Mouse (Mus musculus): ENCODE data around the gene Rnf207. TPM values are rescaled to one million over a fixed set of nuclear protein-coding genes. Genes with fewer than 3 reads are reported as not detected.

Rnf207 gene
- total and polyA plus RNA-seq, 2 experiments from 2014 or later = 109 to 226 TPM

GRCm38 (mm10) chr4:152262187-152262586, 56.6 kb downstream of the Rnf207 start:
- Histone ChIP-seq H3K9ac (replicated peaks; ENCODE audit: low read depth, low read length) (no peak overlapping the region), H3K27ac (ENCODE audit: low read depth) (peak overlapping the region; percentile 90), H3K4me3 (ENCODE audit: low read depth, low read length) (no peak overlapping the region), H3K4me1 (ENCODE audit: control insufficient read depth, insufficient read depth) (peaks cover 54% of the 10 kb centered on the region), H3K9me3 (replicated peaks; ENCODE audit: control insufficient read depth, low read length) (no peaks in the 10 kb centered on the region), H3K27me3 (ENCODE audit: control insufficient read depth, insufficient read depth, low read length) (no peaks in the 10 kb centered on the region), H3K36me3 (replicated peaks; ENCODE audit: control insufficient read depth, insufficient read depth, low read length) (peaks cover 6% of the 10 kb centered on the region; the same call in 1 of the 2 replicates), H3K4me2 (ENCODE audit: low read depth, low read length) (peak overlapping the region; percentile 39; the same call in 1 of the 2 replicates)
- TF ChIP-seq EP300 (IDR thresholded peaks at IDR 0.05; ENCODE audit: low read depth) = peak; percentile 47; the same call in 1 of the 2 replicates
- TF ChIP-seq CTCF (IDR thresholded peaks at IDR 0.05; ENCODE audit: low read depth) = no peak
- WGBS = 23% methylated on average over 9 of the region's 9 CpGs
- peak; percentile 90 for DNase-seq (ENCODE audit: low spot score)
- peak; percentile 77 for ATAC-seq (ENCODE audit: insufficient read depth, low read depth)

- Histone ChIP-seq H3K4me3 (ENCODE audit: low read depth, low read length) (no peak overlapping the region), H3K36me3 (replicated peaks; ENCODE audit: control insufficient read depth, insufficient read depth, low read length) (peaks cover 6% of the 10 kb centered on the region; the same call in 1 of the 2 replicates), H3K4me2 (ENCODE audit: low read depth, low read length) (no peak overlapping the region), H3K4me1 (ENCODE audit: control insufficient read depth, insufficient read depth) (peaks cover 60% of the 10 kb centered on the region), H3K9ac (replicated peaks; ENCODE audit: low read depth, low read length) (no peak overlapping the region), H3K9me3 (replicated peaks; ENCODE audit: control insufficient read depth, low read length) (no peaks in the 10 kb centered on the region), H3K27ac (ENCODE audit: low read depth) (no peak overlapping the region), H3K27me3 (ENCODE audit: control insufficient read depth, insufficient read depth, low read length) (no peaks in the 10 kb centered on the region)
- WGBS = 87% methylated on average over 8 of the region's 8 CpGs
- TF ChIP-seq CTCF (IDR thresholded peaks at IDR 0.05; ENCODE audit: low read depth) (no peak), EP300 (IDR thresholded peaks at IDR 0.05; ENCODE audit: low read depth) (no peak)
- ATAC-seq (ENCODE audit: insufficient read depth, low read depth) (no peak), DNase-seq (ENCODE audit: low spot score) (no peak)
These were observed 58.3 kb downstream of the Rnf207 start for GRCm38 (mm10) chr4:152260451-152260850.

DNA sequence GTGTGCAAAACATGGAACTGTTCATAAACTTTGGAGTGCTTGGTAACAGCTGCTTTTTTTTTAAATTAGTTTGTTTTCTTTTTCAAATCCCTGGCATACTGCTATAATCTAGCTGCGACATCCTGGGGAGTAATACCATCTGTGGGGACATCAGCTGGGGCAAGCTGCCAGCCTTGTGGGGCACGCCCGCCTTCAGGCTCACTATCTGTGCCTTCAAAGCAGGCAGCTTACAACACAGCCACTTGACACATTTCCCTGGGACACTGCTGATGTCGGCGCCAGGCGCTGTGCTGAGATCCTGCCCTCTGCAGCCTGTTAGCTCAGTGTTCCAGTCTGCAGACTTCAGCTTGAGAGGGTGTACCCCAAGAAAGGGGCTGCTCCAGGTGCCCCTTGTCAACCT, 61.7 kb downstream of the Rnf207 start:
- TF ChIP-seq EP300 (IDR thresholded peaks at IDR 0.05; ENCODE audit: low read depth) = no peak
- TF ChIP-seq CTCF (IDR thresholded peaks at IDR 0.05; ENCODE audit: low read depth) = peak; percentile 27; the same call in 1 of the 2 replicates
- H3K4me2 ChIP-seq (ENCODE audit: low read depth, low read length) = no peak overlapping the region
- peaks cover 13% of the 10 kb centered on the region; the same call in 1 of the 2 replicates for H3K36me3 ChIP-seq (replicated peaks; ENCODE audit: control insufficient read depth, insufficient read depth, low read length)
- no peaks in the 10 kb centered on the region for H3K27me3 ChIP-seq (ENCODE audit: control insufficient read depth, insufficient read depth, low read length)
- peak; percentile 67 for ATAC-seq (ENCODE audit: insufficient read depth, low read depth)
- 16% methylated on average over 6 of the region's 6 CpGs for WGBS
- peak overlapping the region; percentile 61 for H3K27ac ChIP-seq (ENCODE audit: low read depth)
- H3K9me3 ChIP-seq (replicated peaks; ENCODE audit: control insufficient read depth, low read length) = no peaks in the 10 kb centered on the region
- peak; percentile 78 for DNase-seq (ENCODE audit: low spot score)
- peaks cover 62% of the 10 kb centered on the region for H3K4me1 ChIP-seq (ENCODE audit: control insufficient read depth, insufficient read depth)
- H3K4me3 ChIP-seq (ENCODE audit: low read depth, low read length) = no peak overlapping the region
- H3K9ac ChIP-seq (replicated peaks; ENCODE audit: low read depth, low read length) = no peak overlapping the region

Other genes with a start within 250 kb of the Rnf207 start
- gene Plekhg5, start 246.5 kb downstream of the Rnf207 start, total RNA-seq (2014; rRNA removed; ENCODE audit: low replicate concordance) = 16.6 and 18.0 TPM in 2 replicates
- 8.8 and 10.6 TPM in 2 replicates for gene Plekhg5, start 246.5 kb downstream of the Rnf207 start, polyA plus RNA-seq (2015; fragmentation: Nextera tagmentation; extraction: Ambion mirVana)
- 0.89 TPM in 1 of 2 replicates, not detected in the other for gene Tnfrsf25, start 203.1 kb downstream of the Rnf207 start, total RNA-seq (2014; rRNA removed; ENCODE audit: low replicate concordance)
- gene Tnfrsf25, start 203.1 kb downstream of the Rnf207 start, polyA plus RNA-seq (2015; fragmentation: Nextera tagmentation; extraction: Ambion mirVana) = 0.75 and 1.2 TPM in 2 replicates
- 0.34 and 0.97 TPM in 2 replicates for gene Espn, start 166.6 kb downstream of the Rnf207 start, total RNA-seq (2014; rRNA removed; ENCODE audit: low replicate concordance)
- gene Espn, start 166.6 kb downstream of the Rnf207 start, polyA plus RNA-seq (2015; fragmentation: Nextera tagmentation; extraction: Ambion mirVana) = 0.69 and 0.87 TPM in 2 replicates
- not detected in 2 replicates for gene Hes2, start 160.1 kb downstream of the Rnf207 start, total RNA-seq (2014; rRNA removed; ENCODE audit: low replicate concordance)
- gene Hes2, start 160.1 kb downstream of the Rnf207 start, polyA plus RNA-seq (2015; fragmentation: Nextera tagmentation; extraction: Ambion mirVana) = not detected in 2 replicates
- 17.9 and 39.5 TPM in 2 replicates for gene Acot7, start 140.9 kb downstream of the Rnf207 start, total RNA-seq (2014; rRNA removed; ENCODE audit: low replicate concordance)
- 68.8 and 73.5 TPM in 2 replicates for gene Acot7, start 140.9 kb downstream of the Rnf207 start, polyA plus RNA-seq (2015; fragmentation: Nextera tagmentation; extraction: Ambion mirVana)
- 50.8 and 56.4 TPM in 2 replicates for gene Gpr153, start 44.8 kb downstream of the Rnf207 start, total RNA-seq (2014; rRNA removed; ENCODE audit: low replicate concordance)
- gene Gpr153, start 44.8 kb downstream of the Rnf207 start, polyA plus RNA-seq (2015; fragmentation: Nextera tagmentation; extraction: Ambion mirVana) = 5.0 TPM in 2 replicates
- not detected in 2 replicates for gene Hes3, start 27.3 kb downstream of the Rnf207 start, total RNA-seq (2014; rRNA removed; ENCODE audit: low replicate concordance)
- gene Hes3, start 27.3 kb downstream of the Rnf207 start, polyA plus RNA-seq (2015; fragmentation: Nextera tagmentation; extraction: Ambion mirVana) = not detected in 2 replicates
- gene Icmt, start 21.8 kb downstream of the Rnf207 start, total RNA-seq (2014; rRNA removed; ENCODE audit: low replicate concordance) = 26.1 and 38.0 TPM in 2 replicates
- gene Icmt, start 21.8 kb downstream of the Rnf207 start, polyA plus RNA-seq (2015; fragmentation: Nextera tagmentation; extraction: Ambion mirVana) = 12.7 and 15.0 TPM in 2 replicates
- gene Rpl22, start 6.7 kb upstream of the Rnf207 start, total RNA-seq (2014; rRNA removed; ENCODE audit: low replicate concordance) = 118 and 122 TPM in 2 replicates
- gene Rpl22, start 6.7 kb upstream of the Rnf207 start, polyA plus RNA-seq (2015; fragmentation: Nextera tagmentation; extraction: Ambion mirVana) = 224 and 235 TPM in 2 replicates
- gene Chd5, start 19.7 kb upstream of the Rnf207 start, total RNA-seq (2014; rRNA removed; ENCODE audit: low replicate concordance) = 0.11 TPM in 1 of 2 replicates, not detected in the other
- 0.01 and 0.03 TPM in 2 replicates for gene Chd5, start 19.7 kb upstream of the Rnf207 start, polyA plus RNA-seq (2015; fragmentation: Nextera tagmentation; extraction: Ambion mirVana)
- 1.5 and 5.0 TPM in 2 replicates for gene Nphp4, start 157.7 kb upstream of the Rnf207 start, total RNA-seq (2014; rRNA removed; ENCODE audit: low replicate concordance)
- 0.46 and 0.51 TPM in 2 replicates for gene Nphp4, start 157.7 kb upstream of the Rnf207 start, polyA plus RNA-seq (2015; fragmentation: Nextera tagmentation; extraction: Ambion mirVana)
- 1.5 and 2.9 TPM in 2 replicates for gene Kcnab2, start 158.9 kb upstream of the Rnf207 start, total RNA-seq (2014; rRNA removed; ENCODE audit: low replicate concordance)
- gene Kcnab2, start 158.9 kb upstream of the Rnf207 start, polyA plus RNA-seq (2015; fragmentation: Nextera tagmentation; extraction: Ambion mirVana) = 0.69 and 1.1 TPM in 2 replicates